Mouse (Mus musculus) kidney, adult 2 months (tissue): ENCODE data around the gene Rtn4rl2. TPM values are rescaled to one million over a fixed set of nuclear protein-coding genes. Genes with fewer than 3 reads are reported as not detected.

ENCODE experiments used
- DNase-seq: peaks from one replicate; pipeline ENCODE4 v3.0.0; 2021
- H3K27ac ChIP-seq: fragments of 200-500 bp; 2 replicates; pipeline ENCODE4 v1.5.1; 2012; ENCODE audit warnings: low read depth, low read length, control low read depth, inconsistent platforms; ENCODE audit not compliant: insufficient read depth
- H3K27me3 ChIP-seq: fragments of 200-500 bp; replicated peaks from 2 replicates; pipeline ENCODE4 v1.6.1; 2012; ENCODE audit warnings: mild to moderate bottlenecking, moderate library complexity, low read length, inconsistent platforms; ENCODE audit not compliant: control insufficient read depth, insufficient read depth
- H3K36me3 ChIP-seq: fragments of 200-500 bp; 2 replicates; pipeline ENCODE4 v1.6.1; 2012; ENCODE audit warnings: mild to moderate bottlenecking, moderate library complexity, low read length, inconsistent platforms; ENCODE audit not compliant: control insufficient read depth, insufficient read depth
- H3K4me1 ChIP-seq: fragments of 200-500 bp; 2 replicates; pipeline ENCODE4 v1.6.1; 2011; ENCODE audit warnings: low read length; ENCODE audit not compliant: control insufficient read depth, insufficient read depth
- H3K4me3 ChIP-seq: fragments of 200-500 bp; 2 replicates; pipeline ENCODE4 v1.5.1; 2011; ENCODE audit warnings: mild to moderate bottlenecking, low read depth, low read length, control low read depth; ENCODE audit not compliant: insufficient read depth
- CTCF ChIP-seq: fragments of 200-500 bp; conservative IDR thresholded peaks from 2 replicates; pipeline ENCODE4 v1.5.1; 2011; ENCODE audit warnings: low read depth, mild to moderate bottlenecking, control low read depth, low read length, moderate library complexity, mixed read lengths; ENCODE audit not compliant: insufficient read depth, insufficient read length
- POLR2A ChIP-seq: fragments of 200-500 bp; IDR thresholded peaks from one replicate; pipeline ENCODE4 v1.6.1; 2011; ENCODE audit warnings: low read depth, low read length, control low read depth
- WGBS: fragments of 180-500 bp; shearing (Covaris S2); methylation state at CpG from one replicate; pipeline ENCODE4 v1.1.7; 2018; 5-methylcytosine and 5-hydroxymethylcytosine counted together
- polyA plus RNA-seq: library from polyadenylated mRNA; depleted of rRNA; stranded (reverse); fragments of >200 nt; gene quantifications from 2 replicates; pipeline ENCODE4 v1.2.3, GENCODE M21; 2012

The Rtn4rl2 gene
- polyA plus RNA-seq, 1 experiment: 1.4 TPM

GRCm38 (mm10) chr2:84890045-84890340 lies 3.5 kb upstream of the Rtn4rl2 start:
- peak; percentile 89 for DNase-seq
- WGBS: 1% methylated on average over 5 of the region's 5 CpGs
- peaks cover 2% of the 10 kb centered on the region; the same call in 1 of the 2 replicates for H3K27me3 ChIP-seq

GRCm38 (mm10) chr2:84889316-84890044 lies 3.0 kb upstream of the Rtn4rl2 start:
- Histone ChIP-seq H3K36me3 (no peaks in the 10 kb centered on the region), H3K27me3 (peaks cover 2% of the 10 kb centered on the region; the same call in 1 of the 2 replicates), H3K4me3 (no peak overlapping the region), H3K4me1 (no peaks in the 10 kb centered on the region), H3K27ac (no peak overlapping the region)
- DNase-seq: peak; percentile 23
- no peak for TF ChIP-seq CTCF
- no peak for TF ChIP-seq POLR2A
- WGBS: 18% methylated on average over 14 of the region's 14 CpGs

More at GRCm38 (mm10) chr2:84890045-84890340, 3.5 kb upstream of the Rtn4rl2 start:
- TF ChIP-seq CTCF: peak; percentile 85
- no peak for TF ChIP-seq POLR2A
- Histone ChIP-seq H3K4me1 (no peaks in the 10 kb centered on the region), H3K36me3 (no peaks in the 10 kb centered on the region), H3K27ac (no peak overlapping the region), H3K4me3 (no peak overlapping the region)

GRCm38 (mm10) chr2:84888657-84889315 lies 2.3 kb upstream of the Rtn4rl2 start:
- TF ChIP-seq CTCF (peak; percentile 68), POLR2A (no peak)

GRCm38 (mm10) chr2:84887411-84888271 lies 1.1 kb upstream of the Rtn4rl2 start:
- peak; percentile 65 for DNase-seq
- no peak overlapping the region for H3K27ac ChIP-seq
- no peaks in the 10 kb centered on the region for H3K36me3 ChIP-seq
- H3K27me3 ChIP-seq: peaks cover 2% of the 10 kb centered on the region; the same call in 1 of the 2 replicates
- no peaks in the 10 kb centered on the region for H3K4me1 ChIP-seq
- WGBS: under 1% methylated on average over 58 of the region's 58 CpGs
- H3K4me3 ChIP-seq: peak overlapping the region; percentile 51
- TF ChIP-seq POLR2A (no peak), CTCF (no peak)

More at GRCm38 (mm10) chr2:84888657-84889315, 2.3 kb upstream of the Rtn4rl2 start:
- Histone ChIP-seq H3K27me3 (peaks cover 2% of the 10 kb centered on the region; the same call in 1 of the 2 replicates), H3K4me1 (no peaks in the 10 kb centered on the region), H3K27ac (no peak overlapping the region), H3K36me3 (no peaks in the 10 kb centered on the region), H3K4me3 (peak overlapping the region; percentile 4)
- DNase-seq: peak; percentile 83
- 4% methylated on average over 28 of the region's 28 CpGs for WGBS

- peak; percentile 33 for DNase-seq
- no peaks in the 10 kb centered on the region for H3K4me1 ChIP-seq
- no peak for TF ChIP-seq POLR2A
- no peak for TF ChIP-seq CTCF
- no peak overlapping the region for H3K27ac ChIP-seq
- H3K27me3 ChIP-seq: peaks cover 2% of the 10 kb centered on the region; the same call in 1 of the 2 replicates
- 2% methylated on average over 36 of the region's 39 CpGs for WGBS
- no peaks in the 10 kb centered on the region for H3K36me3 ChIP-seq
- H3K4me3 ChIP-seq: peak overlapping the region; percentile 51
Observed at GRCm38 (mm10) chr2:84886821-84887281, 341 bp upstream of the Rtn4rl2 start.

DNA sequence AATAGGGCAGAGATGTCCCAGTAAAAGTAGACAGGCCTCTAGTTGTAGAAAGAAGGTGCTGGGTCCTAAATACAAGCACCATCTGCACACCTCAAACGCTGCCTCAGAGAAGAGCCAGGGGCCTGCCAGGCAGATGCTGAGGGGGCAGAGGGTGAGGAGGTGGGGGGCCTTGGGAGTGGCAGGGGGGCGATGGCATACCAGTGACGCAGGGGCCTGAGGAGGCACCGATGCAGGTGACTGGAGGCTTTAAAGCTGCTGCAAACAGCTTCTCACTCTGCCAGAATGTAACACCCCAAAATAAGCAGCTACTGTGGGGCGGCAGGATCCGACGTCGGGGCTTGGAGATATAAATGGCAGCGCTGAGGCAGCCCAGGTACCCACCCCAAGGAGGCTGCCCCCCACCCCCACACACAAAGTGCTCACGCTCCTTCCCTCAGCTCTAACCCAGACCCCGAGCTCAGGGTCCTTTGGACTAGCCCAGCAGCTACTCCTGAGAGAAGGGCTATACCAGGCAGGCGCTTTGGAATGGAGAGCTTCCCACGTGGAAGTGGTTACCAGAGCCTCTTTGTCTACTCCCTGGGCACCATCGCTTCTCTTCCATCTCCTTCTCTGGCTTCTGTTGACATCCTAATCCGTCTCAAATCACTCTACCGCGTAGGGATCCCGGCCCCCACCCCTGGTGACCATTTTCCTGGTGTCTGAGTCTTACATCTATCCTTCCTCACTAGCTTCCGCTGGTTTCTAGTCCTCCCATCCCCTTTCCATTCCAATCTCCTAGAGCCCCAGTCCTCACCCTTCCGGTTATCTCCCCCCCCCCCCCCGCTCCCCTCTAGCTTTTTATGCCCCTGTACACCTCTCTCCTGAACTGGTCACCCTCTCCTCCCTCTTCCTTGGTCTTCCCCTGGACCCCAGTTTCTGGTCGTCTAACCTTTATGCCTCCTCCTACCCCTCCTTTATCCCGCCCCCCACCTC lies 1.1 kb downstream of the Rtn4rl2 start:
- Histone ChIP-seq H3K27ac (no peak overlapping the region), H3K4me3 (no peak overlapping the region; the same call in 1 of the 2 replicates), H3K36me3 (no peaks in the 10 kb centered on the region), H3K4me1 (no peaks in the 10 kb centered on the region), H3K27me3 (peaks cover 2% of the 10 kb centered on the region; the same call in 1 of the 2 replicates)
- WGBS: 29% methylated on average over 23 of the region's 23 CpGs
- no peak for DNase-seq
- TF ChIP-seq POLR2A (no peak), CTCF (no peak)
